Mouse (Mus musculus) spleen, embryonic (tissue): ENCODE results near the gene Calcrl.
"Not testable (repeated sequence)": the region's sequence is repeated elsewhere in the genome, so short reads cannot be mapped to it uniquely, and the experiment has no call there.

Source experiments
- CTCF ChIA-PET: fragments of 350-600 bp; sonication (Branson Sonifier 250); formaldehyde crosslinking; loops from one replicate; lab custom pipeline; 2022; lab: Charles Lee

Gene Calcrl

GRCm38 (mm10) chr2:84393236-84393635, 32.0 kb downstream of the Calcrl start:
- CTCF ChIA-PET, result no interaction called here

- CTCF ChIA-PET, result interaction anchor here (0.6 kb wide), 1 partner anchor 130 kb away, joined by 3 read pairs; no protein-coding TSS in a partner anchor
These were observed 36.1 kb downstream of the Calcrl start for GRCm38 (mm10) chr2:84389075-84389474.

DNA sequence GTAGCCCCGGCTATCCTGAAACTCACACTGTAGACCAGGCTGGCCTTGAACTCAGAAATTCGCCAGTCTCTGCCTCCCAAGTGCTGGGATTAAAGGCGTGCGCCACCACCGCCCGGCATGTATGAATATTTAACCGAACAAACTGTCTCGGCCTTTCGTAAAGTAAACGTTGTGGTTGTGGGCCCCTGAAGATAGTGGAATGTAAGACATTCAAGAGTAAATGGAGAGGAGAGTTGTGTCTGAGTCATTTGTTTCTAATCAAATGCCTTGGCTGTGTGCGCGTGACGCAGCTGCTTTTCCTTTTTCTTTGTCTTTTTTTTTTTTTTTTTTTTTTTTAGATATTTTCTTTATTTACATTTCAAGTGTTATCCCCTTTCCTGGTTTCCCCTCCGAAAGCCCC, 36.7 kb downstream of the Calcrl start:
- CTCF ChIA-PET, result not testable (repeated sequence)

GRCm38 (mm10) chr2:84388023-84388416, 37.2 kb downstream of the Calcrl start:
- CTCF ChIA-PET, result no interaction called here

- CTCF ChIA-PET, result no interaction called here
These were observed 37.7 kb downstream of the Calcrl start for GRCm38 (mm10) chr2:84387394-84388022.

- CTCF ChIA-PET, result no interaction called here
These were observed 38.4 kb downstream of the Calcrl start for GRCm38 (mm10) chr2:84386563-84387393.

- CTCF ChIA-PET, result no interaction called here
These were observed 40.1 kb downstream of the Calcrl start for GRCm38 (mm10) chr2:84384911-84385693.

GRCm38 (mm10) chr2:84383828-84384227, 41.4 kb downstream of the Calcrl start:
- CTCF ChIA-PET, result no interaction called here

DNA sequence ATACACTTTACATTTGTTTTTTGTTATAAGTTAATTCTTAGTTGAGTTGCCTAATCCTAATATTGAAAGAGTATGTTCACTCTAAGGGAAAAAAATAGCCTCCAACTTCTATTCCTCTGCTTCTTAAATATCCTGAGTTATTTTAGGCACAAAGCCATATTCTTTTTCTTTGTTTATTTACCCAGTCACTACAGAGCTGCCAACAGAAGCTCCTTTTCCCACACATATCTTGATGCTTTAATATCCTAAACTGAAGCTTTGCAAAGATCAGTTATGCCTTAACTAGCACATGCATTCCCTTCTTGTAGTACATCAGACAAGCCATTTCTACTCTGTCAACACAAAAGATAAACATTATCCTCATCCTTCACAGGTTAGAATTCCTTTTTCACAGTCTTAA, 42.7 kb downstream of the Calcrl start:
- CTCF ChIA-PET, result no interaction called here

- CTCF ChIA-PET, result no interaction called here
These were observed 43.2 kb downstream of the Calcrl start for GRCm38 (mm10) chr2:84381997-84382396.

DNA sequence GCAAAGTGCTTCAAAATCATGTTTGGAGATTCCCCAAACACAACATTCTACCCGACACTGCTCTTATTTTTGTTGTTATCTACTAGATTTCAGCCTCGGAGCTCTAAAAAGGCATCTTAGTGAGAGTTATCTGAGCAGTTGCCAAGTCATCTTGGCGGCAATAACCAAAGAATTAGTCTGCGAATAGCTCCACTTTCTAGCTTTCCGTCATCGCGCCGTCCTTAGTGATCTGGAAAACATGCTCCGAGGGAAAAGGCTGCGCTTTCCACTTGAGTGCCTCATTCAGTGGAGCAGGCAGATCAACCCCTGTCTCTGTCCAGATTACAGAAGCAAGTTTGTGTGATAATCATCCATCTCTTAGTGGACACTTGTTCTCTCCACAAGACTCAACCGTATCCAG, 44.4 kb downstream of the Calcrl start:
- CTCF ChIA-PET, result no interaction called here

- CTCF ChIA-PET, result no interaction called here
These were observed 46.5 kb downstream of the Calcrl start for GRCm38 (mm10) chr2:84378678-84379077.

DNA sequence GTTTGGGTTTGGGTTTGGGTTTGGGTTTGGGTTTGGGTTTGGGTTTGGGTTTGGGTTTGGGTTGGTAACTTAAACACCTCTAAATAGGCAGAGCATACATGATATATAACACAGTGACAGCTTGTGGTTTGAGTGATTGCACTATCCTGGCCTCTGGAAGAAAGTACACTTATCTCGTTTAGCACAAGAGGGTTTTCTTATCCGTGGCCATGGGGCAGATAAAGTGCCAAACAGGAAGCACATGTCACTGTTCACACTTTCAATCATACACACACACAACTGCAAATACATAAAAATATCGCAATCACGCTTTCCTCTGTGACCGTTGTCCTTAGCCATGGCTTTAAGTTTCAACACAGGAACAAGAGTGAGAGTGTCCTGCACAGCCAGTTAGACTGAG, 56.0 kb downstream of the Calcrl start:
- CTCF ChIA-PET, result no interaction called here

GRCm38 (mm10) chr2:84366742-84367141, 58.5 kb downstream of the Calcrl start:
- CTCF ChIA-PET, result no interaction called here

GRCm38 (mm10) chr2:84365266-84365665, 59.9 kb downstream of the Calcrl start:
- CTCF ChIA-PET, result no interaction called here

- CTCF ChIA-PET, result no interaction called here
These were observed 62.2 kb downstream of the Calcrl start for GRCm38 (mm10) chr2:84362779-84363719.

DNA sequence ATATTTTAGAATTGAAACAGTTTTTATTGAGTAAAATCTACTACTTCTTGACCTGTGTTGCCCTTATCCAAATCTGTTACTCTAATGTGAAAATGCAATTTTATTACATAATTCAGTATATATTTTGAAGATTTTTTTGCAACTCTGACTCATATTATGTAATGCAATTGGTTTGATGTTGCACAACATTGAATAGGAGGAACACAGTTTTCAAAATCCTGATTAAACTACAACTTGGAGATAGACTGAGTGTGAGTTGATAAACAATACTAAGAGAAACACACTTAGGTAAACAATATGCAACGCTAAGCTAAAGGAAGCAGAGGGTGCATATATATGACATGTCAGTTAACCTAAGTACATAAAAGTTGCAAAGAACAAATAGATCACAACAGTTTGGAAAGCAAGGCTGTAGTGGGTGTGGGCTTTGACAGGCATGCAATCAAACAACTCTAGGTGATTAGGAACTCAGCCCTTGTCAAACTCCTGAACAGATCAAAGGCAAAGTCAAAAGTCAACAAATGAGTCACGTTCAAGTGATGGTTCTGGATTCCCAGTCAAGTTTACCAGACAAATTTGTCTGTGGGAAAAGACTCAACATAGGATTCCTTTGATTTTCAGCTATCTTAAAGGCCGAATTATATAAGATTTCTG, 66.4 kb downstream of the Calcrl start:
- CTCF ChIA-PET, result no interaction called here

- CTCF ChIA-PET, result interaction anchor here (0.7 kb wide), 1 partner anchor 49 kb away, joined by 6 read pairs; no protein-coding TSS in a partner anchor
These were observed 69.9 kb downstream of the Calcrl start for GRCm38 (mm10) chr2:84355281-84355680.

DNA sequence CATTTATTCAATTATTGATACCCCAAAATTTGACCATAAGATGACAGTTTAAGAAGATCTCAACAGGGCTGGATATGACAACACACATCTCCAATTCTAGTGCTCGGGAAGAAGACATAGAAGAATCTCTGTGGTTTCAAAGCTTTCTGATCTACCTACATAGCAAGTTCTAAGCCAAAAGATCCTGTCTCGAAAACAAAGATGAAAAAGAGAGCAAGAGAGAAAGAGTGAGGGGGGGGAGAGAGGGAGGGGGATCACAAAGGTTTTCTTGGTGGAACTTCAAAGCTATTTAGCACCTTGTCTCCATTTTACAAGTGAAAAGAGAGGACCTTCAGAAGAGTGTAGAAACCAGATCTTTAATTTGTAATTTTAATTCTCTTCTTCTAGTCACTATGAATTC, 77.8 kb downstream of the Calcrl start:
- CTCF ChIA-PET, result interaction anchor here (0.6 kb wide), 1 partner anchor 81 kb away, joined by 4 read pairs; no protein-coding TSS in a partner anchor

DNA sequence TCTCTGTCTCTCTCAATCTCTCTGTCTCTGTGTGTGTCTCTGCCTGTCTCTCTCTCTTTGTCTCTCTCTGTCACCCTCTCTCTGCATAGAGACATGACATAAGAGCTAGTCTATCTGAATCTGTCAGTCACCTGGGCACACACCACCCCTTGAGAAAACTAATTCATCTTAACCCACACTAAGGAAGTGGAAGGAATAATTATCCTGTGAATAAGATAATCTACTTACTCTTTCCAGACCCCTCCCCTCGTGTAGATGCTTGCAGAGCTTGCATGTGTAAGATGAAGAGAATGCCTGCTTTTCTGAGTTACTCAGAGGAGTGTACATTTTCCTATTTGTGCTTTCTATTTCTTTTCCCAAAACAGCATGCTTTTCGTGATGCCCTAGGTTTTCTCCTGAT, 81.5 kb downstream of the Calcrl start:
- CTCF ChIA-PET, result interaction anchor here (0.6 kb wide), 1 partner anchor 160 kb away, joined by 3 read pairs; no protein-coding TSS in a partner anchor
